Mouse (Mus musculus) embryonic fibroblast, embryonic 13.5 days (primary cell): ENCODE data around the gene Garem2. TPM values are rescaled to one million over a fixed set of nuclear protein-coding genes. Genes with fewer than 3 reads are reported as not detected.

Source experiments
- H3K27ac ChIP-seq: 2 replicates; pipeline ENCODE4 v1.5.1; 2012; ENCODE audit warnings: low read length, control low read depth, inconsistent platforms; ENCODE audit not compliant: insufficient read depth
- H3K4me1 ChIP-seq: 2 replicates; pipeline ENCODE4 v1.6.1; 2011; ENCODE audit warnings: low read length; ENCODE audit not compliant: control insufficient read depth, insufficient read depth
- H3K4me3 ChIP-seq: 2 replicates; pipeline ENCODE4 v1.5.1; 2011; ENCODE audit warnings: mild to moderate bottlenecking, control low read depth, low read length; ENCODE audit not compliant: insufficient read depth
- CTCF ChIP-seq: IDR thresholded peaks from 2 replicates; pipeline ENCODE4 v1.5.1; 2011; ENCODE audit warnings: mild to moderate bottlenecking, control low read depth, low read length, moderate library complexity, borderline replicate concordance; ENCODE audit not compliant: insufficient read depth
- POLR2A ChIP-seq: IDR thresholded peaks from 2 replicates; pipeline ENCODE4 v1.6.1; 2011; ENCODE audit warnings: low read depth, mild to moderate bottlenecking, control low read depth, low read length, moderate library complexity
- polyA plus RNA-seq: library from polyadenylated mRNA; stranded (reverse); fragments of >200 nt; gene quantifications from 2 replicates; pipeline ENCODE4 v1.2.4, GENCODE M21; 2011; ENCODE audit warnings: low read depth; ENCODE audit not compliant: missing spikeins, insufficient read length

Gene Garem2
- polyA plus RNA-seq, 1 experiment: 1.9 TPM

- Histone ChIP-seq H3K27ac (no peak overlapping the region), H3K4me3 (no peak overlapping the region), H3K4me1 (no peaks in the 10 kb centered on the region)
- TF ChIP-seq CTCF: no peak
- TF ChIP-seq POLR2A: no peak
Measured at GRCm38 (mm10) chr5:30146526-30146925, 41.6 kb downstream of the Garem2 start.

GRCm38 (mm10) chr5:30148133-30148920 is 43.4 kb downstream of the Garem2 start:
- TF ChIP-seq CTCF (no peak), POLR2A (no peak)
- no peaks in the 10 kb centered on the region for H3K4me1 ChIP-seq
- no peak overlapping the region for H3K4me3 ChIP-seq
- H3K27ac ChIP-seq: no peak overlapping the region

- H3K4me3 ChIP-seq: no peak overlapping the region
- no peaks in the 10 kb centered on the region for H3K4me1 ChIP-seq
- TF ChIP-seq CTCF (no peak), POLR2A (no peak)
- H3K27ac ChIP-seq: no peak overlapping the region
Measured at GRCm38 (mm10) chr5:30152007-30152406, 47.0 kb downstream of the Garem2 start.

GRCm38 (mm10) chr5:30152413-30152812 is 47.5 kb downstream of the Garem2 start:
- H3K27ac ChIP-seq: no peak overlapping the region
- H3K4me3 ChIP-seq: no peak overlapping the region
- TF ChIP-seq POLR2A (no peak), CTCF (no peak)
- H3K4me1 ChIP-seq: no peaks in the 10 kb centered on the region; the same call in 1 of the 2 replicates

GRCm38 (mm10) chr5:30153222-30153621 is 48.3 kb downstream of the Garem2 start:
- Histone ChIP-seq H3K27ac (no peak overlapping the region), H3K4me1 (no peaks in the 10 kb centered on the region; the same call in 1 of the 2 replicates), H3K4me3 (no peak overlapping the region)
- TF ChIP-seq CTCF: no peak
- no peak for TF ChIP-seq POLR2A

GRCm38 (mm10) chr5:30154013-30154412 is 49.1 kb downstream of the Garem2 start:
- TF ChIP-seq POLR2A (no peak), CTCF (no peak)
- no peak overlapping the region for H3K27ac ChIP-seq
- peak overlapping the region; percentile 98 for H3K4me3 ChIP-seq
- H3K4me1 ChIP-seq: no peaks in the 10 kb centered on the region; the same call in 1 of the 2 replicates

- peak within 1 kb of the TSS; percentile 67 for H3K27ac ChIP-seq
- TF ChIP-seq POLR2A (peak; percentile 91), CTCF (no peak)
- H3K4me1 ChIP-seq: no peaks in the 10 kb centered on the region; the same call in 1 of the 2 replicates
- peak within 1 kb of the TSS; percentile 98 for H3K4me3 ChIP-seq
Measured at GRCm38 (mm10) chr5:30154474-30155394, 49.8 kb downstream of the Garem2 start, which contains the start of the genes Hadha and Hadhb. Hadha (minus strand) TSS chr5:30155162. Hadhb (plus strand) TSS chr5:30155248.

- Histone ChIP-seq H3K27ac (peak overlapping the region; percentile 15; the same call in 1 of the 2 replicates), H3K4me1 (no peaks in the 10 kb centered on the region; the same call in 1 of the 2 replicates), H3K4me3 (peak overlapping the region; percentile 98)
- TF ChIP-seq POLR2A: no peak
- no peak for TF ChIP-seq CTCF
Measured at GRCm38 (mm10) chr5:30155395-30155792, 50.4 kb downstream of the Garem2 start.

- no peaks in the 10 kb centered on the region; the same call in 1 of the 2 replicates for H3K4me1 ChIP-seq
- peak overlapping the region; percentile 98 for H3K4me3 ChIP-seq
- H3K27ac ChIP-seq: no peak overlapping the region
- TF ChIP-seq CTCF (no peak), POLR2A (no peak)
Measured at GRCm38 (mm10) chr5:30155821-30156629, 51.1 kb downstream of the Garem2 start.
